Mouse (Mus musculus) adipocyte (in vitro differentiated cells): ENCODE results near the gene Cideb.

ENCODE experiments used
- DNase-seq: peaks from one replicate; pipeline ENCODE4 v3.0.0-alpha.2; 2016; ENCODE audit warnings: low spot score

The Cideb gene

GRCm38 (mm10) chr14:55763166-55763565 is 4.9 kb upstream of the Cideb start:
- DNase-seq: peak; percentile 35

- DNase-seq: no peak
Observed at GRCm38 (mm10) chr14:55762001-55762821, 4.0 kb upstream of the Cideb start.

- DNase-seq: no peak
Observed at GRCm38 (mm10) chr14:55761163-55761562, 2.9 kb upstream of the Cideb start, which contains the start of gene Ltb4r2. Gene Ltb4r2 (plus strand): TSS chr14:55761428.

GRCm38 (mm10) chr14:55760156-55760555 is 1.9 kb upstream of the Cideb start:
- DNase-seq: peak; percentile 72

- no peak for DNase-seq
Observed at GRCm38 (mm10) chr14:55757566-55757965, 692 bp downstream of the Cideb start.

GRCm38 (mm10) chr14:55747051-55747847 is 11.0 kb downstream of the Cideb start:
- no peak for DNase-seq

- DNase-seq: no peak
Observed at GRCm38 (mm10) chr14:55745861-55746237, 12.4 kb downstream of the Cideb start.

GRCm38 (mm10) chr14:55745180-55745860 is 12.9 kb downstream of the Cideb start, which contains the start of the genes Dhrs1 and Nop9:
Gene Dhrs1 (minus strand): TSS chr14:55745690.
Gene Nop9 (plus strand): TSS chr14:55745693.
- DNase-seq: peak; percentile 74

- DNase-seq: peak; percentile 81
Observed at GRCm38 (mm10) chr14:55743711-55744110, 14.5 kb downstream of the Cideb start.

- no peak for DNase-seq
Observed at GRCm38 (mm10) chr14:55737086-55737687, 21.1 kb downstream of the Cideb start.

GRCm38 (mm10) chr14:55735758-55736157 is 22.5 kb downstream of the Cideb start:
- no peak for DNase-seq

- DNase-seq: no peak
Observed at GRCm38 (mm10) chr14:55735334-55735733, 22.9 kb downstream of the Cideb start.

- peak; percentile 27 for DNase-seq
Observed at GRCm38 (mm10) chr14:55734869-55735268, 23.4 kb downstream of the Cideb start.

- DNase-seq: no peak
Observed at GRCm38 (mm10) chr14:55733889-55734288, 24.4 kb downstream of the Cideb start.

- DNase-seq: no peak
Observed at GRCm38 (mm10) chr14:55730531-55731032, 27.7 kb downstream of the Cideb start.

GRCm38 (mm10) chr14:55730116-55730515 is 28.1 kb downstream of the Cideb start:
- DNase-seq: no peak

GRCm38 (mm10) chr14:55727889-55728685 is 30.2 kb downstream of the Cideb start:
- DNase-seq: no peak

GRCm38 (mm10) chr14:55726261-55726660 is 32.0 kb downstream of the Cideb start:
- DNase-seq: no peak

- DNase-seq: peak; percentile 79
Observed at GRCm38 (mm10) chr14:55724411-55724871, 33.8 kb downstream of the Cideb start.

GRCm38 (mm10) chr14:55723433-55723832 is 34.8 kb downstream of the Cideb start:
- no peak for DNase-seq
